Mouse (Mus musculus) right cerebral cortex, adult 2 months (tissue): ENCODE data around the gene Hmgcll1.
A peak's percentile ranks its signal among the peaks of the same experiment; 100 is the strongest.

Source experiments
- DNase-seq, 2 experiments: peaks; one replicate each; pipeline ENCODE4 v3.0.0; 2021 to 2022; ENCODE audit warnings: low spot score in 2 of 2

Gene Hmgcll1

GRCm38 (mm10) chr9:76014631-76015531 lies at the start of gene Hmgcll1:
Gene Hmgcll1 (plus strand): TSS chr9:76014855.
- peak; percentile 76 to 82 for DNase-seq

DNA sequence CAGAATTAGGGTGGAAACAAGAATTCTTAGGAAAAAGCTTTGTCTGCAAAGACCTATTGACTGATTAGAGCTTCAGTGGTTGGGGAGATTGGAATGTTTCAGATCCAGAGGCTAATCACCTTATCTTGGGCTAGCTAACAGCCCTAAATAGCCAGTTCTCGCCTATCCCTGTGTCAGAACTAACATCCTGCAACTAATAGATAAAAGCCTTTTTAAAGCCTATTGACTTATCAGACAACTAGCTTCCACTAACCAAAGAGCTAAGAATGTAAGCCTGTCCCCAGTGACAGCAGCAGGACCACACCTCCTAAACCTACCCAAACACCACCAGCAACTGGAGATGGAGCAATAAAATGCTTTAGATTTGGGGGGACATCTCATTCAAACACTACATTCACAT lies 34.6 kb upstream of the Hmgcll1 start:
- no peak for DNase-seq

DNA sequence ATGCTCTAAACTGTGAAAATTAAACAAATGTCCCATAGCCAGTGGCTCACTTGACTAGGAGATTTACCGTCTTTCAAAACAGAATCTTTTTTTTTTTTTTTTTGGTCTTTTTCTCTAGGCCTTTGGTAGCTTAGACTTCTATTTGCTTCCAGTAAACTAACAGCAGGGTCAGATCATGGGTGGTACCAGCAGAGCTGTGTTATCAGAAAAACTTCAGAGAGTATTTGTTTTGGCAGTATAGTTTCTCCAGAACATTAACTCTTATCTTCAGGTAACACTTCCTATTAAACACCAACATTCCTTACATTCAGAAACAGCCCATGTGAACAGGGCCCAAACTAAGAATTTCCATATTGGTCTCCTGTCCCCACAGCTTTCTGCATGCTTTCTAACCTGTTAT lies 33.5 kb upstream of the Hmgcll1 start:
- DNase-seq = no peak

DNA sequence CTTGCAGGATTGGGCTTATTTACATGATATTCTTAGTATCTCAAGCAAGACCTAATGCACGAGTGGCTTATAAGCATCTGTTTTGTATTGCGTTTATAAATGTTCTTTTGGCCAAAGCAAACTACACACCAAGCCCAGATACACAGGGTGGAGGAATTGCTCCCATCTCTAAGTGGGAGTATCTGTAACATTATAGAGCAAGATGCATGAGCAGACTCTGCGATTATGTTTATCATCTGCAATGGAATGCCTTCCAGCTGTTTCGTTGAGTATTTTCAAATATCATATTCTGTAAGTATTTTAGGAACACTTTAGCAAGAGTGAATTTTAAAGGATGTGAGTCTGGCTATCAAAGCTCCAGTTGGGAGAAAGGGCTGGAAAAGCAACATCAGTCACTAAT lies 25.2 kb upstream of the Hmgcll1 start:
- DNase-seq = no peak

DNA sequence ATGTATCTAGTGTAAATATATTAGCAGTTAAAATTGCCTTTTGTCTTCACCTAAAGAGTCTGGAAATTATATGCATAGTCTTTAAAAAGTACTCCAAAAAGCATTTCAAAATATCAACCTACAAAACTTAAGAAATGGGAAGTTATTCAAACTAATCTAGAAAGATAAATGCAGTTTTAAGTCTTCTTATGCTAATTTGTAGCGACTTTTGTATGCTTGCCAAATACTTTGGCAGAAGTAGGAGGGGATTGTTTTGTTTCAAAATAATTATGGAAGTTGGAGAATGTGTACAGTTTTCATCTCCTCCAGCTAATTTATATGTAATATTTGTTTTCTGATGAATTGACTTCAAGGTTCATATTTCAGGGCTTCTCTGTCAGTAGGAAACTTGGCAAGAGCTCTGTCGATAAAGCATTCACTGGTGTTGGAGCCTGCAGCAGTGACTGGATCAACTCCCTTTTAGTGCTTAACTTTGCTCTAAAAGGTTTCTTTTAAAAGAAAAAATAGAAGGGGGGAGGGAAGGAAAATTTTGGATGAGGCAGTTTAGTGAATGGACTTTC lies 15.8 kb upstream of the Hmgcll1 start:
- no peak for DNase-seq

DNA sequence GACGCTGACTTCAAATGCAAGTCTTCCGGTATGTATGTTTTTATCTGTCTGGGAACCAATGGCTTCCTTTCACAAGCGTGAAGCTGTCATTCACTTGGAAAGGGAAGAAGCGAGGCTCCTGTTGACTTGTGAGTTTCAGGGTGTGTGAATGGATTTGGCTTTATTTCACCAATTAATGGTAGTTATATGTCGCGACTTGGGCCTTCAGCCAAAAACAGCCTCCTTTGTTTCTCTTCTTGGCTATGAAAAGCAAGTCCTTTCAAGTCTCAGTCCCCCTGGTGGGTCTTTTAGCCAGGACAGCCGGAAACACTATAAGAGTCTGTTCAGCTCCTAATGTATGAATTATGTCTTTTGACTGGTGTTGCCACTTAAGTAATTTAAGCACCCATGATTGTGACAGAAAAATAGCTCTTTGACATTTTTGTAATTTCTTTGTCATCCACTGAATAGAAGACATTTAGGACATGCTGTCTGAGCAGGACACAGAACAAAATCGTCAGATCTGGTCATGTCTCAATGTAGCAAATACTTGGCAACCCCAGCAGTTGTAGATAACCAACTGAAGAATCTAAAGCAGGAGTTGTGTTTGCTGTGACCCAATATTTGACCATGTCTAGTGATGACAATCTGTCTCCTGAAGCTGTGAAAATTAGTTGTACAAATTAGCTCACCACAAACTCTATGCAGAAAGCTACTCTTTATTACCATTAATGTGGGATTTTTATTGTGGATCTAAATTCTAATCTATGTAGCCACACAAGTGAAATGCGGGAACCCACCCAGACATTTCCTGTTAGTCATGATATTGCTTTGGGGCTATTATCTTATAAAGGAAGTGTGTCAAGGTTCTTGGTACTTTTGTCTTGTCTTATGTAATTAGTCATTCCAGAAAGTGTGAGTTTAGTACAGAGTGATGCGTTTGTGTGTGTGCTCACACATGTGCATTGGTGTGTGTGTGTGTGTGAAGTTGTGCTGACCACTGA lies 13.5 kb upstream of the Hmgcll1 start:
- DNase-seq = no peak

DNA sequence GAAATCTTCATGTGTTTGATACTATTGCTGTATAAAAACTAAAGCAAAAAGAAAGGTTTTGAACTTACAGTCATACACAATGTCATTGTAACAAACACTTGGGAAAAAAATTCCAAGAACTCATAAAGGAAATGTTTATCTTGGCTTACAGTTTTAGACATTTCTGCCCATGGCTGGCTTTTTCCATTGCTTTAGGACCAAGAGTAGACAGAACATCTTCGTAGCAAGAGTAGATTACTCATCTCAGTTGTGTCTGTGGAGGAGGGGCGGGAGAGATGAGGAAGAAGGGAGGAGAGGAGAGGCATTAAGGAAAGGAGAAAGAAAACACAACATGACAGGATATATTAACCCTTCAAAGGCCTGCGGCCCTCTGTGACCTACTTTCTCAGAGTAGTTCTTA lies 11.6 kb upstream of the Hmgcll1 start:
- no peak for DNase-seq

GRCm38 (mm10) chr9:76003637-76004036 lies 11.0 kb upstream of the Hmgcll1 start:
- DNase-seq = no peak

DNA sequence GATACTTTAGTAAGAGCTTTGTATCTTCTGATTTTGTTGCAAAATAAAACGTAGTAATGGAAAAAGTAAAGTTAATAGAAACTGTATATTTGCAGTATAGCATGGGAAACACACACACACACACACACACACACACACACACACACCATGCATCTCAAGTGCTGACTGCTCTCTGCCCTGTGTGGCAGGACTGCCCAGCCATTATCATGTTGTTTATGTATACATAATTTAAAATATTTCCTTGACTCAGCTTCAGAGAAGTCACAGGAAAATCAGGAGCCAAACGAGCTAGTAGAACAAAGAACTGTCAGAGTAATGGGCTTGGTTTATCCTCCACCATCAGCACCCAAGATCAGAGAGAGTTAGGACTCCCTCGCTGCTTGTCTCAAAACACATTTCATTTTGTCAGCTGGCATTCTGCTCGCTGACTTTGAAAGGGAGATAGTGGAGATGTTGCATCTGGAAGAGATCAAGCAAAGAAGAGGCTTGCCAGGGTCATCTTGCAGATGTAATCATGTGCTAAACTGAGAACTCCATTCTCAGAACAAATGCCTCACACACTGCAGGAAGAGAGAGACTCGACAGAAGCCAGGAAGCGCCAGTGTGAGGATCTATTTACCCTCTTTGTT lies 7.2 kb upstream of the Hmgcll1 start:
- DNase-seq = no peak

DNA sequence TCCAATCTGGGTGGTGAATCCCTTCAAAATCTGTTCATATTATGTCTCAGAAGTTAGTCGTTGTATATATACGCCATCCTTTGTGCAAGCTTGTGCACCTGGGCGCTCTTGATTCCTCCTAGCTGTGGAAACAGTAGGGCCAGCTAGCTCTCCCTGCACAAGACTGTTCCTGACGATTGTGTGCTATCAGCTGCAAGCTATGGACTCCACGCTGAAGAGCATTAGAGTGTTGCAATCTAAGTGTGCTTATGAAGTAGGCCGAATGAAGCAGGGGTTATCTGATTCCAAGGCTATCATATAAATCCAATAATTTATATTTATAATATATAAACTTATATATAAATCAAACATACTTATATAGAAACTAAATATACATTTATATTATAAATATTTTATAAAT lies 866 bp upstream of the Hmgcll1 start:
- no peak for DNase-seq

DNA sequence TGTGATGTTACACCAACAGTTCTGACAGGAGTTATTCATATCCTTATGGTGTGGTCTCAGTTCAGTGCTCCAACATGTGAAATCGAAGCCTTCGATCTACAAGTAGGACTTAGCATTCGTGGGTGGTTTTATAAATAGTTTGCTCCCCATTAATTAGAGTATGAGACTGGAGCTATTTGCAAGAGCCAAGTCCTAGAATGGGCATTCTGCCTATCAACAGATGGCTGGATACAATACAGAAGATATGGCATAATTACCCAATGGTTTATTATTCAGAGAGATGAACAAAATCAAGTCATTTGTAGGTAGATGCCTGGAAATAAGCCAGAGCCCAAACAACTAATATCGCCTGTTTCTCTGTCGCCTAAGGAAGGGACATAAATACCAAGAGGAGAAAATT lies 1.3 kb downstream of the Hmgcll1 start:
- no peak for DNase-seq

- no peak for DNase-seq
Observed at GRCm38 (mm10) chr9:76016506-76016905, 1.9 kb downstream of the Hmgcll1 start.

DNA sequence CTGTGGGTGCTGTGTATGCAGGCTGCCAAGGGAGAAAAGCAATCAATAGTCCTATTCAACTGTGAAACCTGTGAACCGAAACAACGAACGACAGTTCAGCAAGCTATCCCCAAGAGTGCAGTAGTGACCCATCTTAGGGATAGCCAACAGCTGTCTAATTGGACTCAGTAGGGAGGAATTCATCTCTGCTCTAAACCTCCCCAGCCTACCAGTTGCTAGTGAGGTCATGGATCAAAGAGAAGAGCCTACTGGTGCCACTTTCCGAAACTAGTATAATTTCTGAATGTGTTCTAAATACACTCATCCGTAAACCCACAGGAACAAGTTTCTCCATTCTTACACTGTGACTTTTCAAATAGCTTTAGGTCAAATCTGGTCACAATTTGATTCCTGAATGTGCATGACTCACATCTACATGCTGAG lies 8.9 kb downstream of the Hmgcll1 start:
- DNase-seq = no peak

- peak; percentile 50 to 63 for DNase-seq
Observed at GRCm38 (mm10) chr9:76024277-76025246, 9.9 kb downstream of the Hmgcll1 start.

- DNase-seq = no peak
Observed at GRCm38 (mm10) chr9:76029471-76030199, 15.0 kb downstream of the Hmgcll1 start.

- DNase-seq = no peak
Observed at GRCm38 (mm10) chr9:76035058-76035457, 20.4 kb downstream of the Hmgcll1 start.

DNA sequence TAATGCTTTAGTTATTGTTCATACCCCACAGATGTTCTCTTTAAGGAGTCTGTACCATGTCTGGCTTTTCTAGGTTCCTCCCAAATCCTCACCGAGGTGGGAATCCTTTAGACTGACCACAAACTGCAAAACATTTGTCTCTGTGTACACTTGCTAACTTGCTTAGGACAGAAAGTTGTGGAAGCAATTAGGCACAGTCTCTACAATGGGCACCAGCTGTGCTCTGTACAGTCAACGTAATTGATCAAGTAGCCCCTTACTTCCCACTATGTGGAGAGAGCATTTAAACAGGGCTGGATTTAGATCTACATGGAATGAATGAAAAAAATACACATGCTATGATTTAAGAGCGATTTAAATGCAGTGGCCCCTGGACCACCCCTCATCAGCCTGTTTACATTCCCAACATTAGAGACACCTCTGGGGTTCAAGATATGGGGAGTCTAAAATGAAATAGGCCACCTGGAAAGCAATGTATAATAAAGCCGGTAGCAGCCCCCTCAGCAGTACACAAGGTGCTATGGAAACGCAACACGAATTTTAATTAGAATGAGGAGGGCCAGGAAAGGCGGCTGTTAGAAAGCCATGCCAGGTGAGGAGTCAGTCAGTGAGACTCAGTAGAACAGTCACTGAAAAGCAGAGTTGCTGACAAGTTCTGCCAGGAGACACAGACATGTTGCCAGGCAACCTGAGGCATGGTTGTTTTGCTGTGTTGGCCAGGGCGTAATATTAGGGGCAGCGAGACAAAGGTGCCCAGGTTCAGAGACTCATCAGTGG lies 23.9 kb downstream of the Hmgcll1 start:
- DNase-seq = no peak

DNA sequence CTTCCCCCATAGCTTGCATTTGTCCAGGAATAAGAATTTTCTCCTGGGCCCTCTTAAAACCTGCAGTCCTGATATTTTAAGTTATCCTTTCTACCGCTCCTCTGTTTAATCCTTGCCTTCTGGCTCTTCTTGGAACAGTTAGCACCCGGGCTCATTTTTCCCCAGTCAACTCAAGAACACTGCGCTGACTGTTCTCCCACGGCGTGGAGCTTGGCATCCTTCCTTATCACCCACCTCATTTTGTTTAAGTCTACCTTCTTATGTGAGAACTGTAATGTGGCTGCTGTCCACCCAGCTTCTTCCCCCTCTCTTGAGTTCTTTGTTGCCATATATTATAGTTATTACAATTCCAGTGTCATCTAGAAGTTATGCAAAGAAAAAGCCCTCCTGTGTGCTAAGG lies 25.1 kb downstream of the Hmgcll1 start:
- DNase-seq = peak; percentile 61 to 65

DNA sequence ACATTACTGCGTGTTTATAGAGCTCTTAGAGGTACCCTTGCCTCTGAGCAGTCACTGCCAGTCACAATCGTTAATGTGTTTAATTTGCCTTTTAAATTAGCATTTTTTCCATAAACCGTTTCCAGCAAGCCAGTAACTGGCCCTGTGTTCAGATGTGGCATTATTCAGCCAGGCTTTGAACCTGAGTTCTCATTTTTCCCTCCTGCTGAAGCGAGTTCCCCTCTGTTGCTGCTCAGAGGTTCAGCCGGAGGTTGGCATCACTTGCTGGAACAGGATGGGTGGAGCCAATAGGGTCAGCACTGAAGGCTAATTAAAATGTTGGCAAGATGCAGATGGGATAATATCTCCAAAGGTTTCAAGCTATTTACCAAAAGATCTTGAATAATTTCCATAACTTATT lies 28.7 kb downstream of the Hmgcll1 start:
- DNase-seq = no peak
